Mouse (Mus musculus): ENCODE measurements around the gene Cenpl.

The Cenpl gene

DNA sequence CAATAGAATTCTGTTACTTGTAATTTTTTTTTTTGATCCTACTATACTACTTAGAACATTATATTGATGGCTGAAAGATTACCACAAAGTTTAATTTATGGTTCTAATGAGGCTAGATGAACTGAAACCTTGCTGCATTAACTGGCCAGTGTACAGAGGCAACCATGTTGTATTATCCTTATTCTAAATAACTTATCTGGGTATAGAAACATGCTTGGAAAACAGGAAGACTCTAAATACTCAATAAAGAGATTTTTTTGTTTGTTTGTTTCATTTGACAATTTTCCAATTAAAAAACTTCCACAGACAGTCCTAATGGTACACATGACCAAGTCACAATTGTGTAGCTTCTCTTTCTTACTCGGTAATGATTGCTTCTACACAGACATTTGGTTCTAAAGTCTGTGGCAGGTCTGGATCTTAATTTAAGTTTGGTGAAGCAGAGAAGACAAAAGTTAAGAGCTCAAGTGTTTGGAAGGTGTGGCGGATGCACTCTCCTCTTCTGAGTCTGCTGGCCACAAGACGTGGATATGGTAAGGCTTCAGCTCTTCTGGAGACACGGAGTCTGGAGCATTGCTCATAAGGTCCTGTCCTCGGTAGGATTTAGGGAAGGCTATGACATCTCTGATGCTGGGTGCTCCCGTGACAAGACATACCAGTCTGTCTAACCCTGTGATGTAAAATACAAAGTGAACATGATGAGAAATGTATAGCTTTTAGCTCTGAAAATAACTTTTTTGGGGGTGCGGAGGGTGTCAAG is 29.1 kb upstream of the Cenpl start:
- DNase-seq (ENCODE audit: low spot score): no peak

DNA sequence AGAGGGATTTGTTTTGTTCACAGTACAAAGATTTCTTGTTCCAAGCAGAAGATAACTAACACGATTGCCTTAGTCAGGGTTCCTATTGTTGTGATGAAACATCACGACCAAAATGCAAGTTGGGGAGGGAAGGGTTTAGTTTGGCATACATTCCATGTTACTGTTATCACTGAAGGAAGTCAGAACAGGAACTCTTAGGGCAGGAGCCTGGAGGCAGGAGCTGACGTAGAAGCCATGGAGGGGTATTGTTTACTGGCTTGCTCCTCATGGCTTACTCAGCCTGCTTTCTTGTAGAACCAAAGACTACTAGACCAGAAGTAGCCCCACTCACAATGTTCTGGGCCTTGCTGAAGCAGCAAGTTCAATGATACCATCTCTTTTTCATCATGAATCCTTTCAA is 23.5 kb upstream of the Cenpl start:
- no peak for DNase-seq (ENCODE audit: low spot score)

DNA sequence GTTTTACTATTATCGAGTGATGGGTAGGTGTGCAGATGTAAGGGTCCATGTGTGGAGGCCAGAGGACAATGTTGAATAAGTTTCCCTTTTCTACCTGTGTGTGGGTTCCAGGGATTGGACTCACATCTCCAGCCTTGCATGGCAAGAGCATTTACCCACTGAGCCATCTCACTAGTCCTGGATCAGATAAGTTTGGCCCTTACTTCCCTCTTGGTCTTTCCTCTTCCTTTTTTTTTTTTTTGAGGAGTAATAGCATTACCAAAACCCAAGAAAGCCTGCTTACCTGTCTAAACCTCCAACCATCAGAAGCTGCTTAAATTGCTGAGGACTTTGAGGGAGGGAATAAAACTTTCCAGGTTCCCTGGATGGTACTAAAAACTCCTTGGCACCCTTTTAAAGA is 13.3 kb upstream of the Cenpl start:
- no peak for DNase-seq (ENCODE audit: low spot score)

DNA sequence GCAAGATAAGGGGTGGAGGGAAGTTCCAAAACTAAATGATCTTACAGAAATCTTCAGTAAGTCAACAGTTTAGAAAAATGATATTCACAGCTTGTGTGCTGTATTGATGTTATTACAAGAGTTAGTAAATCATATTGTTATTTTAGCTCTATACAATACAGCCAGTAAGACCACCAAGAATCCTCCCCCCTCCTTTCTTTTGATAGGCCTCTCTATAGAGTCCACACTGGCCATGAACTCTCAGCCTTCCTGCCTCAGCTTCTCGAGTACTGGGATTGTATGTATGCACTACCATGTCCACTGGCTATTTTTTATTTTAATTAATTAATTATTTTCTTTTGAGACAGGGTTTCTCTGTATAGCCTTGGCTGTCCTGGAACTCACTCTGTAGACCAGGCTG is 7.2 kb upstream of the Cenpl start:
- DNase-seq (ENCODE audit: low spot score): no peak

DNA sequence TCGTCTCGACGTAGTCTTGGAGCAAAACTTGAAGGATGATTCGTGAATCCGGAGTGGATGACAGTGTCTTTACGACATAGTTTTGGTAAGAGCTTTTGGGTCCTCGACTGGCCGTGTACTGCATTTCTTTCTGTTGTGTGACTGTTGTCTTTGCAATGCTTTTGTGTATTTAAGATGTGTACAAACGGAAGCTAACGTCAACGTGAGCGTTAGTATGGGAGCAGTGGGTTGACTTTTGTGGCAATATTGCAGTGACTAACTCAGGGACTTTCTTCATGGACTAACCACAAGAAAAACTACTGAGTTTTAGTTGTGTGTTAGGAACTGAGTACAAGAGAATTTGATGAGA is 733 bp downstream of the Cenpl start:
- DNase-seq (ENCODE audit: low spot score): no peak

DNA sequence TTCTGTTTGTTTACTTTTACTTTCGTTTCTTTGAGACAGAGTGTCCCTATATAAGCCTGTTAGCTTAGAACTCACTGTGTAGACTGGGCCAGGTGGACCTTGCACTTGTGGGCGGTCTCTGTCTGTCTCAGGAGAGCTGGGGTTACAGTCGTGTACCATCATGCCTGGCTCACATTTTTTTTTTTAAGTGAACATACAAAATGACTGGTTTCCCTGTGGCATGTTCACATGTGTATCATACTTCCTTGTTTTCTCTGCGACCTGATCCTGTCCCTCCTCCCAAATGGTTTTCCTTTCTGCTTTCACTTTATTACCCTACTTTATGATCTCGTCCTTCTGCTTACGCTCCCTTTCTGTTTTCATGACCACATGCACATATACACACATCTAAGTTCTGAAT is 5.7 kb downstream of the Cenpl start:
- DNase-seq (ENCODE audit: low spot score): no peak

DNA sequence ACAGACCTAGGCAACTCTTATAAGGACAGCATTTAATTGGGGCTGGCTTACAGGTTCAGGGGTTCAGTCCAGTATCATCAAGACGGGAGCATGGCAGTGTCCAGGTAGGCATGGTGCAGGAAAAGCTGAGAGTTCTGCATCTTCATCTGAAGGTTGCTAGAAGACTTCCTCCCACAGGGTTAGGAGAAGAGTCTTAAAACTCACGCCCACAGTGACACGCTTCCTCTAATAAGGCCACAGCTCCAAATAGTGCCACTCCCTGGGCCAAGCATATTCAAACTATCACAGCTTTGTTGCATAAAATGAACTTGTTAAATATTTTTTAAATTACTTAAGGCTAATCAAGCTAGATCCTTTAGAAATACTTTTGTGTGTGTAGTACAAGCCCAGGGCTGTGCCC is 6.7 kb downstream of the Cenpl start:
- DNase-seq (ENCODE audit: low spot score): no peak

DNA sequence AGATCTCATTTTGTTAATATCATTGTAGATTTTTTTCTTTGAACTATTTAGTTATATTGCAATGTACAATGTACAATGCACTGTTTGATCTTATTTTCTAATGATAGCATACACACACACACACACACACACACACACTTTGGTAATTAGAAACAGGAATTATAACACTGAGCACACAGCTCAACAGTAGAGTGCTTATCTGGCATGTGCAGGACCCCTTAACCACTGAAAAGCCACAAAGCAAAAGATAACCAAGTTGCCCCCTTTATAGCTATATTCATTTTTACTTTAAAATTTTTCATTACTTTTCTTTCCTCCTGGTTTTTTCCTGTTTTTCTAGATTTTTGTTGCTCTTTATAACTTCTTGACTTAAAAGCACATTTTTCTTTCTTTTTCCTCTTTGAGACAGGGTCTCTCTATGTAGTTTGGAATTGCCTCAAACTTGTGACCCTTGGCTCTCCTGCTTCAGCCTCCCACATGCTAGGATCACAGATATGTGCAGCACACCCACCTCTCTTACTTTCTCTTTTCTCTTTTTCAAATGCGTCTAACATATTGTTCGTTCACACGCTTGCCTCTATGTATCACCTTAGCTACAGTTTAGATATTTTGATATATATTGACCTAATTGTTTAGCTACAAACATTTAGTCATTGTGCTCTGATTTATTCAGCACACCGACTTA is 29.4 kb downstream of the Cenpl start:
- DNase-seq (ENCODE audit: low spot score): no peak

DNA sequence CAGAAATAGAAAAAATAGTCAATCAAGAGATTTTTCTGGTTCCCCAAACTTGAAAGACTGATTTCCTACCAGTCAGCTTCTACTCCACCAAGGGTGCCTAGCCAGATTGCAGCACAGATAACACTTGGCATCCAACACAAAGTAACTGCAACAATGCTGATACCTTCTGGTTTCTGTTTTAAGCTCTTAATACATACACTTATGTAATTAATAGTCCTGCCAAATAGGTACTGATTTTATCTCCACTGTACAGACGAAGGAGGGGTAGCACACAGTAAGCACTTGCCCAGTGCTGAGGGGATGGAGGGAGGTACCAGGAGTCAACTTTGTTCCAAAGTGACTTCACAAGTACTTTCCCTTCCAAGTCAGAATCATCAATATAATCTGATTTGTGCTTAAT is 33.3 kb downstream of the Cenpl start:
- DNase-seq (ENCODE audit: low spot score): no peak

DNA sequence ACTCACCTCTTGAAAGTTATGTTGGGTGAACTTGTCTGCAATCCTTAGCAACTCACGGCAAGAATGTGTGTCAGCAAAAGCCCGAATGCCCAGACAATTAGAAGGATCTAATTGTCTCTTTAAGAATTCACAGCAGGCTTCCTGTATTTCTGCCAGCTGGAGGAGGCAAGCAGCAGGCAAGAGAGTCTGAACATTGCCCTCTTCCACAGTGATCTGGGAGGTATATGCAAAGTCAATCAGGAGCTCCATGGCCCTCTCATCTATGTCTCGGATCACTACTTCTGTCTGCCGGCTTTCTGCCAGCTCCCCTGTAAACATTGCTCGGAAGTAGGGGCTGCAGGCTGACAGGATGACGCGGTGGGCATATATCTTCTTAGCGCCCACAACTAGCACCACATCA is 38.7 kb downstream of the Cenpl start:
- DNase-seq (ENCODE audit: low spot score): no peak

DNA sequence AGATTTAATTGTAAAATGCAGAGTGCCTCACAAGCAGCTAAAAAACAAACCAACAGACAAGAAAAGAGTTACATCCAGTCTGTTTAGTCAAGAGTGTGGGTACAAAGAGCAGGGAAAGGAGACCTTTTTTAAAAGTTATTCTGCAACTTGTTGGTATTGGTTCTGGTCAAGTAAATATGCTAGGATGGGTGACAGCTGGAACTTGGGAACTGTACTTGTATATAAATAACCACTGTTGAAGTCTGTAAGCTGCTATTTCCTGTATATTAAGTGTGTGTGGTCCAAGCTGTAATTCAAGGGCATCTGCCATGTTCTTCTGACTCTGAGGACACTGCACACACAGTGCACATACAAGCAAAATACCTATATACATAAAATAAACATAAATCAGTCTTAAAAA is 44.1 kb downstream of the Cenpl start:
- DNase-seq (ENCODE audit: low spot score): no peak

DNA sequence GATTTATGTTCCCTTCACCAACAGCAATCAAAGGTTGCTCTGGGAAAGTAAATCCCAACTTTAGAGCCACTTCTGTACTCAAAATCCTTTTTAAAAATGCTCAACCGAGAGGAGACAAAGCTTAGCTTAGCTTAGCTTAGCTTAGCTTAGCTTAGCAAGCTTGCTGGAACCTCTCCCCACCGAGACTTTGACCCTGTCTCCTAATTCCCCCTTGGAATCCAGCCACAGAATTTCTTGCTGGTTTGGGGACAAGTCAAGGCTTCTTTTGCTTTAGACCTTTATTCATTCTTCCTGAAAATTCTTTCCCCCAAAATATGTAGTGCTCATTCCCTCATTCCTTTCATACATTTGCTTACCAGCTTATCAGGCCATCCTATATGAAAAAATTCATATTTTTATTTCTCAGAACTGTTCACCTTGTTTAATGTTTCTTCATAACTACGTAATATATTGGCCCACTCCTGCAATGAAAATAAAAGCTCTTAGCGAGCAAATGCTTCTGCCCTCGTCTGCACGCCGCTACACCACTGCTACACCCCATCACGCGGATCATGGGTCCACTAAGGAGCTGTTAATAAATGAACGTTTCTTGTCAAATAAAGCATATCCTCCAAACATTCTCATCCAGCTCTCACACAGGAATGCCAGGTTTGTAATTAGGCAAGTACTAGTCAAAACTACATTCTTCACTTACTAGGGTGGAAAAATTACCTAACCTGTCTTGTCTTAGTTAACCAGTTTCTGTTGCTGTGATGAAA is 52.3 kb downstream of the Cenpl start:
- no peak for DNase-seq (ENCODE audit: low spot score)

DNA sequence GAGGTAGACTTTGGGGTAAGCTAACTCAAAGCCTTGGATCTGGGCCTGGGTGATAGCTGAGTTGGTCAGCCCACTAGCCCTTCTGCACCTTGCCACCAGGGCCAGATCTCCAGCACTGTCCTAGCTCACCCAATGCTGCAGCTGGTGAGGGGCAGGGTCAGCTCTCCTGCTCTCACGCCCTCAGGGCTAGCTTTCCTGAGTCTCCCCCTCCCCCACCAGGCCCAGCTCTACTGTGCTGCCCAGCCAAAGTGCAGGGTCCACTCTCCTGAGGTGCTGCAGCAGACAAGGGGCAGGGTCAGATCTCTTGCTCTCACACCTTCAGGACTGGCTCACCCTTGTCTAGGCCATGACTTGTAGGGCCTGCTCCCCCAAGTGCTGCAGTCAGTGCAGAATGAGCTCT is 55.9 kb downstream of the Cenpl start:
- no peak for DNase-seq (ENCODE audit: low spot score)

DNA sequence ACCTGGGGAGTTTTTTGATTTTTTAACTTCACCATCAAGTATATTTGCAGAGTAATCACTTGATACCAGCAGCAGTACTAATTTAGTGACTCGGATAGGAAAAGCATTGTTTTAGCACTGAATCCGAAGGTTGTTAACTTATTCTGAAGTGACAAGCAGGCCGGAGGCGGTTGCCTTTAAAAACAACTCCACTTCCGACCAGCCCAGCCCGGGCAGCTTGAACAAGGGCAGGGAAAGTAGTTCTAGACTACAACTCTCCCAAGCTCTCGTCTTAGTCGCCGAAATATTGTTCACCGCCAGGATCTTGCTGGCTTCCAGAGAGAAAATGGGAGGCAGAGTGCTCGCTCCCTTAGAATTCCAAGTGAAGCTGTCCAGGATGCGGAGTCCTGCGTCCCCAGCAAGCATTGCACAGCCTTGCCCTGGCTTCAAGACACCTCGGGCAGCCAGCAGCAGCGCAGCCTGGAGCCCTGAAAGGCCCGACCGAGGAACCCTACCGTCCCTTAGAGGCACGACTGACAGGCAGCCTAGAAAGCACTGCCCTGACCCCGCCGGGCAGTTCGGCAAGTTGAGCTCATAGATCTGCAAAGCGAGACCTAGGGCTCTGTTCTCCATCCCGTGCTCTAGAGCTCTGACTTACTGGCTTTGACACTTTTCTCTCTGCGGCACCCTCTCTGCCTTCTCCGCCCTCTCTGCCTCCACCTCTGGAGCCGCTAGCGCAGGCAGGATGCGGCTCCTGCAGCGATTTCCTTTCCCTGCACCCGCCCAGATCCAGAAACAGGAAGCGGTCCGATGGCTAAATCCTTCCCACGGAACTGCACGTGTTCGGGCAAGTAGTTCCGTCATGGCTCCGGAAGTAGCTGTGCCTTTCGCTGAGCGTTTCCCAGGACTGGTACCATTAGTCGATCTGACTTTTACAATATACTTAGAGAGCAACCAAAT is 60.5 kb downstream of the Cenpl start, which contains the start of gene Klhl20:
TSS of gene Klhl20 (minus strand) at position 786 of the 939 bp plus-strand sequence.
- DNase-seq (ENCODE audit: low spot score): peak; percentile 86

Data from left cerebral cortex, adult 11 months (tissue).